Mouse (Mus musculus): ENCODE results near the gene Thap11. TPM values are rescaled to one million over a fixed set of nuclear protein-coding genes. Genes with fewer than 3 reads are reported as not detected.
"Not testable (repeated sequence)": the region's sequence is repeated elsewhere in the genome, so short reads cannot be mapped to it uniquely, and the experiment has no call there.

The Thap11 gene
- total RNA-seq (2017) = 23.6 and 24.3 TPM in 2 replicates

DNA sequence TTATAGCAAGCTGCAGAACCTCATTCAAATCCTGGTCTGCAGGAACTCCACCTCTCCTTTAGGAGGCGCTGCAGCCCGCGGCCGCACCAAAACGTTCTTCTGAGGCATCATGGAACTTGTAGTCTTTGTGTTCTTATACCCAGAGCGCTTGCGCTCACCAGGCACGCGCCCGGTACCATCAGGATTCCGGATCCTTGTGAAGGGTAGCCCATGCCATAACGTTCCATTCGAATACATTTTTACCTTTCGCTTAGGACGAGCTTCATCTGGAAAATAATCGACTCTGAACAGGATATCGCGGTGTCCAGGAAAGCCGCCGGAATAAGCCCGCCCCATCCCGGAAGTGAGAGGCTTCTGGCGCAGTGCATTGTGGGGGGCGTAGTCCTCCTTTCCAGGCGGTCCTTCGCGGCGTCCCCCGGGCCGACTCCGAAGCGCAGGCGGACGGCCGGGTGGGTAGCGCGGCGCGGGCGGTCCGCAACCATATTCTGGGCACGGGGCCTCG, at the start of gene Thap11:
Gene Thap11 (plus strand): TSS at position 418 of the 502 bp plus-strand sequence.
- peak; percentile 64 for ATAC-seq (replicated peaks; ENCODE audit: low read depth, poor library complexity, severe bottlenecking)

- ATAC-seq (replicated peaks; ENCODE audit: low read depth, poor library complexity, severe bottlenecking) = no peak
These were observed 49.6 kb upstream of the Thap11 start for GRCm38 (mm10) chr8:105805346-105805745.

DNA sequence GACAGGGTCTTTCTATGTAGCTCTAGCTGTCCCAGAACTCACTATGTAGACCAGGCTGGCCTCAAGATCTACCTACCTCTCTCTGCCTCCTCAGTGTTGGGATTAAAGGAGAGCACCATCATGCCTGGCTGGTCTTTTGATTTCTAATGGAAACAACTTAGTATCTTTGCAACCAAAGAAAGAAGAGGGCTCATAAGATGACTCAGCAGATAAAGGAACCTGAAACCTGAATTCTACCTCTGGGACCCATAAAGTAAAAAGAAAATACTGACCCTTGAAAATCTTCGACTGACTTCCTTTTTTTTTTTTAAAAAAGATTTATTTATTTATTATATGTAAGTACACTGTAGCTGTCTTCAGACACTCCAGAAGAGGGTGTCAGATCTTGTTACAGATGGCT, 49.0 kb upstream of the Thap11 start:
- ATAC-seq (replicated peaks; ENCODE audit: low read depth, poor library complexity, severe bottlenecking) = no peak

- ATAC-seq (replicated peaks; ENCODE audit: low read depth, poor library complexity, severe bottlenecking) = no peak
These were observed 47.2 kb upstream of the Thap11 start for GRCm38 (mm10) chr8:105807766-105808165.

- no peak for ATAC-seq (replicated peaks; ENCODE audit: low read depth, poor library complexity, severe bottlenecking)
These were observed 46.5 kb upstream of the Thap11 start for GRCm38 (mm10) chr8:105808480-105808879.

GRCm38 (mm10) chr8:105810245-105810786, 44.6 kb upstream of the Thap11 start:
- peak; percentile 53 for ATAC-seq (replicated peaks; ENCODE audit: low read depth, poor library complexity, severe bottlenecking)

- ATAC-seq (replicated peaks; ENCODE audit: low read depth, poor library complexity, severe bottlenecking) = no peak
These were observed 43.9 kb upstream of the Thap11 start for GRCm38 (mm10) chr8:105811061-105811460.

DNA sequence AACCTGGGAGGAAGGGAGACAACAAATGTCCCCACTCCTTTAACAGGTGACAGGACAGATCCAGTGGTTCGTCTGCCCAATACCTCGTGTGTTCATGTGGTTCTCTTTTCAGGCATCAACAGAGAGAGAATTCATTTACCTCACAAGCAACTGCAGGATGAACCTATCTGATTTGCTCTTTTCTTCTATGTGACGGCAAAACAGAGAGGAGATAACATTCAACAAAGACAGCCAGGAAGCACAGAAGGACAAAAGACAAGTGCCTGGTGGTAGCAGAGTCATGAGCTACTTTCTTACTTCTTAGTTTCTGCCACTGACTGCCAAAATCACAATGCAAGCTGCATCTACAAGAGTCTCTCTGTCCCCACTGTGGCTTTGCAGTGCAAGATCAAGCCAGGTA, 43.4 kb upstream of the Thap11 start:
- no peak for ATAC-seq (replicated peaks; ENCODE audit: low read depth, poor library complexity, severe bottlenecking)

- no peak for ATAC-seq (replicated peaks; ENCODE audit: low read depth, poor library complexity, severe bottlenecking)
These were observed 42.4 kb upstream of the Thap11 start for GRCm38 (mm10) chr8:105812511-105812910.

DNA sequence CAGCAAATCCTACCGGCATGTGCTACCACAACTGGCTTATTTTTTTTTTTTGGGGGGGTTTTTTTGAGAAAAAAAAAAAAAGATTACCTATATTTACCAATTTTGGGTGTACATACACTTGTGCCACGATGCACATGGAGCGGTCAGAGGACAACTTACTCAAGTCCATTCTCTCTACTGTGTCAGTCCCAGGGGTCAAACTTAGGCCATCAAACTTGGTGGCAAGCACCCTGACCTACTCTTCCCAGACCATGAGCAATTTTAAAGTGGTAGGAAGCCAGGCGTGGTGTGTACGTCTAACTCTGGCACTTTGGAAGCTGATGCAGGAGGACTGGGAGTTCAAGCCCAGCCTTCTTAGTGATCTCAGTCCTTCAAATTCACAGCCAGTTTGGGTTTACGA, 41.7 kb upstream of the Thap11 start:
- ATAC-seq (replicated peaks; ENCODE audit: low read depth, poor library complexity, severe bottlenecking) = no peak

- no peak for ATAC-seq (replicated peaks; ENCODE audit: low read depth, poor library complexity, severe bottlenecking)
These were observed 35.3 kb upstream of the Thap11 start for GRCm38 (mm10) chr8:105819659-105820058.

DNA sequence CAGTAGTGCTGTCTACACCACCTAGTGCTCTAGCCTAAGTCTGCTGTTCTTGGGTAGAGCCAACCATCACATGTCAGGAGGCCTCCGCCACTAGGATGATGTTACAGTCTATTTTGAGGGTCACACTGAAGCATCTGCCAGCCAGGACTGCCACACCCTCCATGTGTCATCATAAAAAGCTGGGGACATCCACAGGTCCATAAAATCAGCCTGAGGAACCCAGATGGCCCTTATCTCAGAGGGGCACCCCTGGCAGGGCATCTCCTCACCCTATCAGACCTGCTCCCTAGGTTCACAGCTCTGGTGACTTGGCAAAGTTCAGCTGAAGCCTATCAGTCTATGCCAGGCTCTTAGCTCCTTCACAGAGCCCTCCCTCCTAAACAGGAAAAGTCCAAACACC, 34.0 kb upstream of the Thap11 start:
- ATAC-seq (replicated peaks; ENCODE audit: low read depth, poor library complexity, severe bottlenecking) = peak; percentile 96

GRCm38 (mm10) chr8:105825506-105825905, 29.4 kb upstream of the Thap11 start:
- ATAC-seq (replicated peaks; ENCODE audit: low read depth, poor library complexity, severe bottlenecking) = no peak

DNA sequence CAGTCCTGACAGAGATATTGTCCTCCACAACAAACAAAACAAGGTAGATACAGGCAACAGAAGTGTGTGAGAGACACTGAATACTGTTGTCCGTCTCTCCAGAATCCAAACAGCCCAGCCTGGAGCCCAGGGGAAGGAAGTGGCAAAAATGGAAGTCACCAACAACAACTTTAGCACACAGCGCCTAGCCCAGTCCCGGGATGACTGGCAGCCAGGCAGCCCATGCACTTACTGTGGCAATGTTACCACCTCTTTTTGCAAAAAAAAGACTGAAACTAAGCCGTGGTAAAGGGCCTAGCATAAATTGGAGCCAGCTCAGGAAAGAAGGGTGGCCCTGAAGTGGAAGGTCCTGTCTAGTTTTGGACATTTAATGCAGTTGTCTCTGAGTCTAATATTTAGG, 28.6 kb upstream of the Thap11 start:
- no peak for ATAC-seq (replicated peaks; ENCODE audit: low read depth, poor library complexity, severe bottlenecking)

- peak; percentile 93 for ATAC-seq (replicated peaks; ENCODE audit: low read depth, poor library complexity, severe bottlenecking)
These were observed 27.8 kb upstream of the Thap11 start, which contains the start of the genes Ranbp10 and Tsnaxip1 for GRCm38 (mm10) chr8:105826861-105827848. Ranbp10 (minus strand) TSS chr8:105827350. Tsnaxip1 (plus strand) TSS chr8:105827731.

GRCm38 (mm10) chr8:105833740-105834139, 21.2 kb upstream of the Thap11 start:
- ATAC-seq (replicated peaks; ENCODE audit: low read depth, poor library complexity, severe bottlenecking) = not testable (repeated sequence)

GRCm38 (mm10) chr8:105835318-105835717, 19.6 kb upstream of the Thap11 start:
- peak; percentile 96 for ATAC-seq (replicated peaks; ENCODE audit: low read depth, poor library complexity, severe bottlenecking)

DNA sequence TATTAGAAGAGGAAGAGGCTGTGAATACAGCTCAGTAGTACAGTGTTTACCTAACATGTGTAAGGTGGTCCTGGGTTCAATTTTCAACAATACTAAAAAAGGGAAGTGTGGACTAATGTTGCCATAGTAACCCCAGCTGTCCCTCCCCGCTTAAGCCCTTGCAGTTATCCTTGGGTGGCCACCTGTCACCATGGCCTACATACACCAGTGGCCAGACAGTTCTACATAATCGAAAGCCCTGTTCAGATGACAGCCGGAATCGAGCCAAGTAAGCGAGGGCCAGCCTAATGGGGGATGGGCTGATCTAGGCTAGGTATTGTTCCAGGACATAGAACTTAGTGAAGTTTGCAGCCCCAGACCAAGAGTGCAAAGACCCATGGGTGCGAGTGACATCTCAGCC, 17.9 kb upstream of the Thap11 start:
- ATAC-seq (replicated peaks; ENCODE audit: low read depth, poor library complexity, severe bottlenecking) = no peak

- no peak for ATAC-seq (replicated peaks; ENCODE audit: low read depth, poor library complexity, severe bottlenecking)
These were observed 15.7 kb upstream of the Thap11 start for GRCm38 (mm10) chr8:105839209-105839608.

- peak; percentile 65 for ATAC-seq (replicated peaks; ENCODE audit: low read depth, poor library complexity, severe bottlenecking)
These were observed 8.3 kb upstream of the Thap11 start for GRCm38 (mm10) chr8:105846678-105847077.

DNA sequence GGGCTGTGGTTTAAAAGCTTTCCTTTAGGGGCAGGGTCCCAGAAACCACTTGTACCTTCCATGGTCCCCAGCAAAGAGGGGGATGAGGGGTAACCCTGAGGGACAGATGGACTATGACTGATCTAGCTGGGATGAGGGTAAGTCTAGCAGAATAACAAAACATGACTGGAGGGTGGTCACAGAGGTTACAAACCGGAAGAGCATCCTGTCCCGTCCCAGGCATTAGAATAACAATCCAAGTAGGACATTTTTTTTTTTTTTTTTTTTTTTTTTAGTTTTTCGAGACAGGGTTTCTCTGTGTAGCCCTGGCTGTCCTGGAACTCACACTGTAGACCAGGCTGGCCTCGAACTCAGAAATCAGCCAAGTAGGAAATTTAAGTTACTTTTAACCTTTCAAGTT, 4.9 kb upstream of the Thap11 start:
- no peak for ATAC-seq (replicated peaks; ENCODE audit: low read depth, poor library complexity, severe bottlenecking)

All from common myeloid progenitor, adult 5-6 weeks (primary cell).